Mouse (Mus musculus) cerebellum, adult 18-20 months (tissue): ENCODE results near the gene Ccnf.
A peak's percentile ranks its signal among the peaks of the same experiment; 100 is the strongest.

ENCODE experiments used
- DNase-seq, 2 experiments: peaks; one replicate each; pipeline ENCODE4 v3.0.0; 2021

Ccnf gene

DNA sequence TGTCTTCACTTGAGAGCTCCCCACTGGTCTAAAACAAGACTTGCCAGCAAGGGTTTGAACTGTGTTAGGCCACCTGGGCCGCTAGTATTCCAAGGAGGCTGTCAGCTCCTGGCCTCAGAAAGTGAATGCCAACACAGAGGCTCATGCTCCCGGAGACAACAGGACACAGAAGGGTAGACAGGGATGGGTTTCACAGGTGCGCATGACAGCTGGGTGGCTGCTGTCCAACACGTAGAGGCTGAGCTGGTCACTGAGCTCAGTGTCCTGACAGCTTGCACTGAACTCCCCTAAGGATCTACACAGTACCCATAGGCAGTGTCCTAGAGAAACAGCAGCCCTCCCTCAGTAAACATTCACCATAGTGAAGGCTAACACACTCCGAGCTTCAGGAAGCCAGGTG lies 27.8 kb downstream of the Ccnf start:
- no peak for DNase-seq

DNA sequence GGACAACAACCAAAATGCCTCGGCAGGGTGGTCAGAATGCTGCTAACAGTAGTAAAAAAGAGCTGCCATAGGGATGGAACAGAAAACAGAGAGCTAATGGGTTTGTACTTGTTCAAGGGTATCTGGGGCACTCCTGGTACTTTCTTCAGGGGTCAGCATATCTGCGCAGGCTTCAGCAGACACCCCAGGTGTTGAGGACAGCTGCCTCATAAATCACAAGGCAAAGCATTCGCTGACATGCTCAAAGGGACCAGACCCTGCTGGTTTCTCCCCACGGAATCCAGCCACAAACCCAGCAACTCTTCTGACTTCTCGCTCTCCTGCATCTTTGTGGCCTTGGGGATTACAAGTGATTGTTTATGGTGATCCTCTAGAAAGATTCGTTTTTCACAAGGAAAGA lies 28.6 kb downstream of the Ccnf start:
- no peak for DNase-seq

DNA sequence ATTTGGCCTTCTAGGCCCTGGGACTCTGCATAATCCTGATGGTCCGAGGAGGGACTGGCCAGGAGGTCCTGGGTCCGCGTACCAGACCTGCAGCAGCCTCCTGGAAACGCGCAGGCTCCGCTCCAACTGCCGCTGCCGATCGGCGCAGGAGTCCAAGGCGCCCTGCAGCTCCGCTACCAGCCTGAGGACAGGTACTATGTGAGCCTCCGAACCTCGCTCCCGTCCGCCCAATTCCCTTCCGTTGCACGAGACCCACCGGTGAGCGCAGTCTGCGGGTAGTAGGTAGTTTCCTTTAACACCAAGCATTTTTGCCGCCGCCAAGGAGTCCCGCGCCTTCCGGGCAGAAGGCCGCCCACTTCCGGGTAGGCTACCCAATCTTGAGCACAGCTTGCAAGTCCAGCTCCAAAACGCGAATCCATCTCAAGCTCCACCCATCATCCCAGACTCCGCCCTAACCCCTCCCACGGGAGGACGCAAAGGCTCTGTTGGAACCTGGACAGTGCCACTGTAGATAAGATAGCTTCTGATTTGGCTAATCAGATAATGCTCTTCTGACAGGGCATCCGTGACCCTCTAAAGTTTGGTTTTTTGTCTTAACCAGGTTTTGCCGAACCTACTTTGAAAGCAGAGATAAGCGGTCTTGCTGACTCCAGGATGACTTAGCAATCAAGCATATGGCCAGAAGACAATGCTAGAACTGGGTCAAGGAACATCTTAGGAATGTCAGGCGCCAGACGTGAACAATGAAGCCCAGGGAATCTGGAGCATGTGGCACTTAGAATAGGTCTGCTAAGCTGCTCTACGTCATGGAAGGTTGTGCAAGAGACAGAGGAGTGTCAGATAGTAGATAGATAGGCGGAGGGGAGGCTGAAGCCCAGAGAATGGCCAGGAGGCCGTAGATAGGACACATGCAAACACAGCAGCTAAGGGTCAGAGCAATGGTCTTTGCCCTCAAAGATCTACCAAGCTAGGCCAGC lies 30.6 kb downstream of the Ccnf start, which contains the start of gene Tedc2:
Gene Tedc2, minus strand, starts transcription at position 417 of the 977 bp plus-strand sequence.
- DNase-seq = peak; percentile 92 to 98

DNA sequence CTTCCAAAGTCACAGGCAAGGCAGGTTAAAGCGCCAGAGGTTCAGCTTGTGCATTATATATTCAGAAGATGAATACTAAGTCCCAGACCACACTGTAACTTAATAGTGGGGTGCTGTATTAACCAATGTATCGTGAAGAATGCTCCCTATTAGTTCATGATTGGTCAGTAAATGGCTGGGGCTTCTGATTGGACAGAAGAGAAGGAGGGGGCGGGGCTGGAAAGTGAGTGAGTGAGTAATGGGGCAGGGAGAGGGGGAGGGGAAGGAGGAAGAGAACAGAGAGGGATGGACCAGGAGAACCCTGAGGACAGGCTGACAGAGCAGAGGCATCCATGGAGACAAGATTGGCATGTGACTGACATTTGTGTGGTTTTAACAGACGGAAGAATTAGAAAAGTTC lies 34.4 kb downstream of the Ccnf start:
- no peak for DNase-seq

DNA sequence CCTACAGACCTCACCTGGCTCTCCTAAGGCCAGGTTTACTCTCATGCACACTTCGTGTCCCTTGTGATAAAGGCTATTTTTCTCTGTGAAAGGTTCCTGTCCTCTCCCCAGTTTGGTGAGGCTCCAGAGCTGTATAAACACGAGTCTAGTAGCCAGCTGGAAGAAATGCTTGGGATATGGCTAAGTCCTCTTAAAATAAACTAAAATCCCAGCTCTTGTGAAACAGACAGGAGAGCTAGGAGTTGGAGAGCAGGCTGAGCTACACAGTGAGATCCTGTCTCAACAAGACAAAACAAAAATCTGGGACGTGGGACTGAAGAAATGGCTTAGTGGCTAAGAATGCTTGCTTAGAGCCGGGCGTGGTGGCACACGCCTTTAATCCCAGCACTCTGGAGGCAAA lies 38.1 kb downstream of the Ccnf start:
- no peak for DNase-seq

DNA sequence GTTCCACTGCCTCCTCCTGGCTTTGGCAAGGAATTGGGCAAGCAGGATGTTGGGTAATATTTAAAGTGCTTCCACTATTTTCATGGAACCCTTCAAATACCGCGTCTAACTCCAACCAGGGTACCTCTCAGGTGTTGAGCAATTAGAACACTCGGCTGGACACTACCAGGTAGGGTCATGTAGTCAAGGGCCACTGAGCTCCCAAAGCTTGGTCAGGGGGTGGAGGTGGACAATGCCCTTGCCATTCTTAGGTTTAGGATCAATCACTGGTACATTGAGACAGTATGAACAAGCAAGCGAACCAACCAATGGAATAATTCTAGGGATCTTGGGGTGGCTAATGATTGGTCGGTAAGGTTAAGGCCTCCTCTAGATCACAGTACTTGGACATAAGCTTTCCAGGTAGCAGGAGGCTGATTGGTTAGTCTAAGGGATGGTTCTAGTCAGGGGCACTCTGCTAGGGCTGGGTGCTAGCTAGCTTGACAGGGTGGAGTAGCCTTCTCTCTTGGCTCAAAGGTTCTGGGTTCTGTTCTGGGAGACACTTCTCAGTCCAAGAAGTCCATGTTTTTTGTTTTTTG lies 38.8 kb downstream of the Ccnf start:
- DNase-seq = no peak

DNA sequence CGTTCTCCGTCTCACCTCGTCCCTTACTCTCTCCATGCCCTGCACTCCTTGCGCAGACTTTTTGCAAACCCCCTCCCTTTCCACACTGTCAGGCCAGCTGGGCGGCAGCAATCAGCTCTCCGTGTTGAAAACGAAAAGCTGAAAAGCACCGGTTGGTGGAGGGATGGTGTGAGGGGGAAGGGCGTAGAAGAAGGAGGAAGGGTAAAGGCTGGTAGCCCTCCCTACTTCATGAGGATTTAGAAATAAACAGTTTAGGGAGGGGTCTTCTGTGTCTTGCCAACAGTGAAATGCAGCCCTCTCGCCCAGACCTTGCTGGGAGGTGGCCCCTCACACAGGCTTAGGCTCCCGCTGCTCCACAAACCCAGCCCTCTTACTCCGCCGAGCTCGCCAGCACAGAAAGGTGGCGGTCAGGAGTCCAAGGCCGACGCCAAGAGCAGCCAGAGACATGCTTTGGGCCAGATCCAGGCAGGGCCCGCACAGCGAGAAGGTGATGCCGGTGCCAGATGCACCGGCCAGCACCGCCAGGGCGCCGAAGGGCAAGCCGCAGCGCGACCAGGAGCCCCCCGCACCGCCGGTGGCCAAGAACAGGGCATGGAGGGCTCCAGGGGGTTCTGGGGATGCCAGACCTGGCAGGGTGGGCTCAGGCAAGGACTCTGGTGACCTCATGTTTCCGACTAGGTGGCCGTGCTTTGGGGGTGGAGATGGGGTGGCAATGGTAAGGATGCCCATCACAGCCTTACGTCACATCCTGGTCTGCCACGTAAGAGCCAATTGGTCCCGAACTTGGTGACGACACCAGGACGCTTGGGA lies 39.4 kb downstream of the Ccnf start:
- peak; percentile 81 to 86 for DNase-seq

DNA sequence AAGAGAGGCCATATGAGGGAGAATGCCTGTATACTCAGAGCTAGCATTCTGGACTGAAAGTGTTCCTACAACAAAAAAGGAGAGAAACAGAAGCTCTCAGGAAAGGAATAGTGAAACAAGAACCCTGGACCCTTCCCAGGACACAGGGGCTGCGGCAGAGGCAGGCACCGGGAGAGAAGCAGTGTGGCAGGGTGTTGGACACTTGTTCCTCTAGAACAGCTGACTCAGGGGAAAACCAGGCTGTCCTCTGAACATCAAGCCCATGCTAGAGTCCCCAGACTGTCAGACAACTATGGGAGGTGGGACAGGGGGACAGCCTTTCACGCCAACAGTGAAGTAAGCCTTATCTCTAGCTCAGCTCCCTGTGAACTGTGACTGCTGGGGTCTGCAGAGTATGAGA lies 40.7 kb downstream of the Ccnf start:
- DNase-seq = no peak

DNA sequence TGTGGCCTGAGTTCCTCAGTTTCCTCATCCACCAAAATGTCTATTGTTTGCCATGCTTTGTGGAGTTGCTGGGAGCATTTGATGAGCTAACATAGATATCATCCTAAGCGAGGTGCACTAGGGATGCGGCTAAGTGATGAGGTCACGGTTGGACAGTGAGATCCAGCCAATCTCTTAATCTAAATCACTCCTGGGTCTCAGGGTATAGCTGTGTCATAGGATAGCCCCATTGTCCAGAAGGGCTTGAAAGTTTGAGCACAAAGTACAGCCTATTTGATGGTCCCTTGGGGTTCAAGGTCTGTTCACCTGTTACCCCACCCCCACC lies 41.4 kb downstream of the Ccnf start:
- no peak for DNase-seq

DNA sequence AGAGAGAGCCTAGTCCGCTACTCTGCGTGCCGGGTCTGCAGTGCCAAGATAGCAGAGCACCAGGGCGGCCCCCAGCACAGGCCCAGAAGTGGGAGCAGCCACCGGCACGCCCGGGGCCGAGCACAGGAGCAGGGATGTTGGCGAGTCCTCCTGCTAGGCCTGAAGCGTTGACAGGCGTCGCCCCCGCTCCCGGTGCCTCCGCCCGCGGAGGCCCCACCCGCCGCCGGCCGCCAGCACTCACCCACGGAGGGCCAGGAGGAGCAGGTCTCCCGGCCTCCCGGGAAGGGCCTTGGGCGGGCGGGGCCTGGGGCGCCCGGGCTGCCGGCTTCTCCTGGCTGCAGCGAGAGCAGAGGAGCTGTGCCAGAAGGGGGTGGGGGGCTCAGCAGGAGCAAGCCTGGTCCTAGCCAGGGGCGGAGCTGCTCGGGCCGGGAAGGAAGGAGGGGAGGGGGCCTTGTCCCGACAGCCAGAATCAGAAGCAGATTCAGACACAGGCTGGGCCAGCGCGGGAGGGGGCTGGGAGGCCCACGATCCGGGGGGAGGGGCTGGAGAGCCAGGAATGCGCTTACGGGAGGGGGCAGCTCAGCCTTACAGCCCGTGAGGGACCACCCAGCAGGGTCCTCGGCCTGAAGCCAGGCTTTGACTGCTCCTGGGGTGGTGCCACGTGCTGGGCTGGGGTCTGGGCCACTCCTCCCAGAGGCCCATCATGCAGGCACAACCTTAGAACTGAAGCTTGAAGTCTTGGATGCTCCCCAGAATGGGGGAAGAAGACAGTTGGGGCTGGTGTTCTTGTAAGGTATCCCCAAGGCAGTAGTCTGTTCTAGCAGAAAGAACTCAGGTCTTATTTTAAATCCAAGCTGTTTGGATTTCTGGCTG lies 42.0 kb downstream of the Ccnf start, which contains the start of gene Ntn3:
Gene Ntn3, minus strand, starts transcription at position 489 of the 873 bp plus-strand sequence.
- peak; percentile 43 to 59 for DNase-seq

DNA sequence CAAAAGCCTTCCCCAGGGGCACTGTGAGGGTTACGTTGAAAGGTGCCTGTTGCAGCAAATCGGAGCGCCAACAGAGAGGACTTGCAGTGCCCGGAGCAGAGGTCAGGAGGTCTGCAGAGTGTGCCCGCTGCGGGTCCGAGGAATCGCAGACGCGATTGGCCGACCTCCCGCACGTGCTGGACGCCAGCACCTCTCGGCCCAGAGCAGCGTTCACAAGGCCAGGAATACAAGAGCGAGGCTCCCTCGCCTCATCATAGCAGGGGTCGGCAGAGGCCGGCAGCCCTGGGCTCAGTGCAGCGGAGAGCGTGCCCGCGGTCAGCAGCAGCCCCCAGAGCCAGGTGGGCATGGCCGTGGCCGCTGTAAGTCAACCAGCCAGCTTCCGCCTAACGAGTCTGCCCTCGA lies 42.6 kb downstream of the Ccnf start:
- no peak for DNase-seq

DNA sequence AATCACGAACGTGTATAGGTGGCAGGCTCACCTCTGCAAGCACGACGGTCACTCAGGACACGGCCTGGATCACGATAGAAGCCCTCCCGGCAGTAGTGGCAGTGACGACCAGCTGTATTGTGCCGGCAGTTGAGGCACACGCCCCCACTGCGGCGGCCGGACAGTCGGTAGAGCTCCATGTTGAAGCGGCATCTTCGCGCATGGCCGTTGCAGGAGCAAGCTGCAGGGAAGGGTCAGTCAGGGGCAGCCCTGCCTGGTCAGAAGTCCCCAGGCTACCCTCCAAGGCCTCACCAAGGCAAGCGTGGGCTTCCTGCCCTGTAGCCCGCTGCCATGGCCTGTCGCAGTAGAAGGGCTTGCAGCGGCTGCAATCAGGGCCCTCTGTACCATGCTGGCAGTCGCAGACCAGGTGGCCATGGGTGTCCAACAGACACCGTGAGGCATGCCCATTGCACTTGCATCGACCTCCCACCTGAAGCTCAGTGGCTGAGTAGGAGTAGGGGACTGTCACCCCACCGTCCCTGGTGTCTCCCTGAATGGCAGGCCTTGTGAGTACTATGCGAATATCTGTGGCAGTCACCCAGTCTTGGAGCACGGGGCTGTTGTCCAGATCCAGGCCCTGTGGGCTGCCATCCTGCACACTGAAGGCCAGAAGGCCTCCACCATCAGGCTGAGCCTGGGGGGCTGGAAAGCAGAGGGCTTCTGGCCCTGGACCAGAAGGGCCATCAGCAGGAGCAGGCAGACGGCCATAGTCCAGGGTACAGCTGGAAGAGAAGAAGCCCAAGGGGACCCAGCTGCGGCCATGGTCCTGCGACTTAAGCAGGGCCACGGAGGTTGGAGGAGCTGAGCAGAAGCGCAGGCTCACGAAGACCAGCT lies 43.3 kb downstream of the Ccnf start:
- no peak for DNase-seq

DNA sequence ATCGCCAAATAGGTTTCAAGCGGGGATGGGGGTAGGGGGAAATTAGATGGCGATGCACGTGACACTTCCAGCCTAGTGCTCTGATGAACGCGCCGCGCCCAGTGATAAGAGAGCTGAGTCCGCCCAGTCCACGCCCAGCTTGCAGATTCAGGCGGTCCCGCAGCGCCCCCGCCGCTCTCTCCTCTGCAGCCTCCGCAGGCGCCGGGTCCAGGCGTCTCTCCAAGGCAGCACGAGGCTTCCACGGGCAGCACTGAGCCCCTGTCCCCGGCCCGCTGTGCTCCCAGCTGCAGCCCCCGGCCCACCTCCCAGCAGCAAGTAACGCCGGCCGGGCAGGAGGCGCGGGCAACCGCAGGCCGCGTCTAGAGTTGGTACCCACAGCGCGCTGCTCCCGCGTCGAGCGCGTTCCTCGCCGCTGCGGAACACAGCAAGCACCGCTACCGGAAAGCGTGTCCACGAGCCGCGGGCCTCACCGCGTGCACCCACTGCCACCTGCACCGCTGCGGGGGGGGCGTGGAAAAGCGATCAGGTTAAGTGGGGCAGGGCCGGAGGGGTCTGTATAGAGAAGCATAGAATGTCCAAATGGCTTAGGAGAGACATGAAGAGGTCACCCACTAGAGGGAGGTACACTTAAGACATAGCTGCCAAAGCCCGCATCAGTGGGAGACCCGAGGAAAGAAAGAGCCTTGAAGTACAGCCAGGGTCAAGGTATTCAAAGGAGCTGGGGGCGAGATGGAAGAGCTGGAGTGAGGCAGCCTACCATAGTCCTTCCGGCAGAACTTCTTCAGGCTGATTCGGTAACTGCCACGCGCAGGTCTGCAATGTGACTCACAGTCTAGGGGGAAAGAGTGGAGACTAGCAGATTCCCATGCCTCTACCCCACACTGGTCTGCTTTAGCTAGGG lies 44.6 kb downstream of the Ccnf start:
- DNase-seq = peak; percentile 71 to 72

DNA sequence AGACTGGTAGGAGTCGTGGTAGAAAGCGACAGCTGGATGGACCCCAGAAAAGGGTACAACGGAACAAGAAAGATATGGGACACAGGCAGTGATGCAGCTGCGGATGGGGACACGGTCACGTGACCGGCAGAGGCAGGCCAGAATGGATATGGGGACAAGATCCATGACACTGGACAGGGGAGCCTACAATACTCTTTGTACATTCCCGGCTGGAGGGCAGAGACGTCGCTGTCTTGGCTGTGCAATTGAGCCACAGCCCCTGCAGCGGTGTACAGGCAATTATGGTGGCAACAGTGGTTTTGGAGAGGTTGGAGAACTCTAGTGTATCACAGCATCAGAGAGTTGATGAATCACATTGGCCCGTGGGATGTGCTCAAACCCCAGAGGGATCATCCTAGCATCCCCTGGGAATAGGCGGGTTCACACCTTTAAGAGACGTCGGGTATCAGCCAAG lies 45.3 kb downstream of the Ccnf start:
- peak in 1 of 2 experiments; percentile 49 for DNase-seq

DNA sequence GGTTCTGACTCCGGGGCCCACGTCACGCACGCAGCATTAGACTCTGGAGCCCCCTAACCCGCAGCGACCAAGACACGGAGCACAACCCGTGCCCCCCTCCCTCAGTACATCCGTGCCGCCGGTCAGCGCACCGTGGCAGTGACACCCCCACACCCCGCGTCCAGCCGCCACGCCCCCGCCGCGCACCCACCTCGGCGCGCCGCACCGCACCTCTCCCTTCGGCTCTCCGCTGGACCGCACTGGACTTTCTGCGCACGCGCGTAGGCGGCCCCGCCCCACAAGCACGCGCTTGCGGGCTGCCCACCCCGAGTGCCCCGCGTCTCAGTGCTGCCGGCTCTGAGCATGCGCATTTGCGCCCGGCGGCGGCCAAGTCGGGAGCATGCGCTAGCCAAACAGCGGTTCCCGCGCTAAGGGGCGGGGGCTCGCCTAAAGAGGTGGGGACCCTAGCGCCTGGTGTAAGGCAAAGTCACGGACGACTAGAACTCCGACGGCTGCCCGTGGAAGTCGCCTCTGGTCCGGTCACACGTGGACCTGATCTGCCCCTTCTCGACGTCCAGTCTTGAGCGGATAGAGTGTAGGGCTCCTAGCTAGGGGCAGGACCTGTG lies 45.9 kb downstream of the Ccnf start, which contains the start of gene Tbc1d24:
Gene Tbc1d24, minus strand, starts transcription at position 279 of the 605 bp plus-strand sequence.
- peak; percentile 95 to 98 for DNase-seq

DNA sequence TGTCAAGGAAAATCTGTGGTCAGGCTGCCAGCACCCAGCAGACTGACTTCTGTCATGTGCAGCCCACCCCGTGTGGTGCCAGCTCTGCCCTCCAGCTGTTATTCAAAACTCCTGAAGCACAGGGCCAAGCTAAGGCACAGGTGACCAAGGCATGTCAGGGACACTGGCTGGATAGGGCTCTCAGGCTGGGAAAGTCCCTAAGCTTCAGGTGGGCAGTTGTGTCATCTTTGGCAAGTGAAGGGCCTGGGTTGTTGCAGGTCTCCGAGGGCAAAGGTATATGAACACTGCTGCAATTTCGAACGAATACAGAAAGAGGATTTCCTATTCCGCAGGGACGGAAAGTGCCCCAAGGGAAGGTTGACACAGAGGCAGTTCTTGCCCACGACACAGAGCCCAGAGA lies 46.4 kb downstream of the Ccnf start:
- no peak for DNase-seq

DNA sequence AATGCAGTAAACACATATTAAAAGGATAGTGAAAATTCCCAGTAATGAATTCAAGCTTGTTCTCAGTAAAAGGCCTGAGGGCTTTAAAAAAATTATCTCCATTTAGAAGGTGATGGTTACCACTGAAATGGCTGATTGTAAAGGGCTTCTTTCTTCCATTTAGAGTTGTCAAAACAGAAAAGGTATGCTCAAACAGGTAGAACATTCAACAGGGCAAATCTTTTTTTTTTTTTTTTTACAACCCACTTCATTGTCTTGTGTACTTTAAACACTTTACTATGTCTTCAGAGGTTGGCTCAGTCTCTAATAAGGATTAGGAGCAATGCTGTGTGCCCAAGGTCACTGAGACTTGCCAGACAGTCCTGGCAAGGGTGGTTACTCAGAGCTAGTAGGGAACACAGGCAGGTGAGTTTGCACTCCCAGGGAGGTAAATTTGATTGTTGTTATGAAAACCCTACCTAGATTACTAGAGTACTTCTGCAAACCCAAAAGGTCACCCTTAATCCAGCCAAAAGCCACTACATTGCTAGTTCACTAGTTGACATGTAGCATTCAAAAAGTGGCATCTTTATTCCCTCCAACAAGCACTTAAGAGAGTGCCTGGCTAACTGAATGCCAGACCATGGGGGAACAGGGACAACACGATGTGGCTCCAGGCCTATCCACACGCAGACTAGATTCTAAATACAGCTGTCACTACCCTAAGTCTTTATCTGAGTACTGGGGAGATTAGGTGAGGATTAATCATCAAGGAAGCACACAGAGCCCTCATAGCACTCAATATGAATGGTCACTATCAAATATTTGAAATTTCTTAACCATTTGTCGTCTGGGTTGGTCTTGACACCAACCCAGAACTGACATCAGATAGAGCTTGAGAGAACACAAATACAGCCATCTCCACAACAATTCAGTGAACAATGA lies 47.4 kb downstream of the Ccnf start:
- no peak for DNase-seq

DNA sequence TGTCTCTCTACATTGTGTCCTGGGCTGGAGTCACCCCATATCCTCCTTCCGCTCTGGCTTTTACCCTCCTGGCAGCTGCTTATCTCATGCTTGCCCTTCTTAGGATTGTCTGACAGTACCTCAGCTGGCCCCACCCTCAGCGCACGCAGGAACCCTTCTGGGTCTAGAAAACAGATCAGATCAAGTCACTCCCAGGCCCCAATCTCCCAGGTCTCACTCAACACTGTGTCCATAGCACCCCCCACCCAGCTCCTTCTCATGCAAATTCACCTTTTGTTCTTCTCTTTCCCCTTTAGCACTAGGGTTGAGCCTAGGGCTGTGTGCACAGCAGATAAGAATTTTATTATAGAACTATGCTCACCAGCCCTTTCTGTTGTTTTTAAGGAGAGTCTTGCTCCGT lies 48.2 kb downstream of the Ccnf start:
- no peak for DNase-seq

DNA sequence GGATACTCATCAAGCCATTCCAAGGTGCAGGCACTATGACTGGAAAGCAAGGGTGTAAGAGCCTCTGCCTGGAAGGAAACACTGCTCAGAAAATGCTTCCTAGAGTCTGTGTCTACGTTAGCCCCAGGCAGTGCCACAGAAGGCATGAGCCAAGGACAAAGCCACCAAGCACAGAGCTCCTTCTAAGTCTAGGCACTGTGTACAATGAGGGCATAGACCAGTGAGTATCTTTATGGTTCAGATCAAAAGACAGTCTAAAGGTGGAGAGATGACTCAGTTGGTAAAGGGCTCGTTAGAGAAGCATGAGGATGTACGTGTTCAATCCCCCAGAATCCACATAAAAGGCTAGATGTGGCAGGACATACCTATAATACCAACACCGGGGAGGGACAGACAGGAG lies 50.2 kb downstream of the Ccnf start:
- no peak for DNase-seq
